Mouse (Mus musculus) megakaryocyte, embryonic 14.5 days (primary cell): ENCODE results near the gene Fam122a. TPM values are rescaled to one million over a fixed set of nuclear protein-coding genes. Genes with fewer than 3 reads are reported as not detected.

Experiments used
- H3K27me3 ChIP-seq: replicated peaks from 2 replicates; pipeline ENCODE3; 2012; ENCODE audit warnings: inconsistent platforms
- H3K36me3 ChIP-seq: replicated peaks from 2 replicates; pipeline ENCODE3; 2012; ENCODE audit warnings: low read length, inconsistent platforms, mixed read lengths
- H3K4me1 ChIP-seq: 2 replicates; pipeline ENCODE4 v1.6.1; 2012; ENCODE audit warnings: inconsistent platforms
- H3K4me3 ChIP-seq: replicated peaks from 2 replicates; pipeline ENCODE3; 2012; ENCODE audit warnings: moderate library complexity, mild to moderate bottlenecking, inconsistent platforms
- H3K9me3 ChIP-seq: 2 replicates; pipeline ENCODE4 v1.6.1; 2012; ENCODE audit warnings: inconsistent platforms
- FLI1 ChIP-seq: IDR thresholded peaks from 2 replicates; pipeline ENCODE4 v1.6.1; 2012; ENCODE audit warnings: low read length, inconsistent platforms, mixed read lengths
- GATA1 ChIP-seq: IDR thresholded peaks from 3 replicates; pipeline ENCODE4 v1.6.1; 2012; ENCODE audit warnings: mixed read lengths, low read length, inconsistent platforms, borderline replicate concordance
- polyA plus RNA-seq: library from polyadenylated mRNA; stranded (reverse); fragments of >175 nt; gene quantifications from 2 replicates; pipeline ENCODE4 v1.2.3, GENCODE M21; 2012; ENCODE audit warnings: low replicate concordance; ENCODE audit not compliant: insufficient read depth

Fam122a gene
- polyA plus RNA-seq: 16.1 and 22.2 TPM in 2 replicates

- Histone ChIP-seq H3K4me1 (peaks cover 36% of the 10 kb centered on the region), H3K36me3 (peaks cover 24% of the 10 kb centered on the region), H3K27me3 (no peaks in the 10 kb centered on the region), H3K9me3 (no peaks in the 10 kb centered on the region), H3K4me3 (peak within 1 kb of the TSS; percentile 97)
- TF ChIP-seq FLI1 (no peak), GATA1 (0 out of 3 replicates have a peak, but pooled peaks have one; percentile 28)
Observed at GRCm38 (mm10) chr19:24476929-24477882, at the start of gene Fam122a. Gene Fam122a (minus strand): TSS chr19:24477356.

GRCm38 (mm10) chr19:24523476-24524313 is 46.5 kb upstream of the Fam122a start:
- no peak for TF ChIP-seq GATA1
- no peak for TF ChIP-seq FLI1
- H3K27me3 ChIP-seq: no peaks in the 10 kb centered on the region
- H3K4me1 ChIP-seq: peaks cover 75% of the 10 kb centered on the region
- no peaks in the 10 kb centered on the region for H3K9me3 ChIP-seq
- peak overlapping the region; percentile 31 for H3K4me3 ChIP-seq
- H3K36me3 ChIP-seq: peaks cover 30% of the 10 kb centered on the region

GRCm38 (mm10) chr19:24521997-24522396 is 44.8 kb upstream of the Fam122a start:
- Histone ChIP-seq H3K27me3 (no peaks in the 10 kb centered on the region), H3K4me3 (no peak overlapping the region), H3K4me1 (peaks cover 69% of the 10 kb centered on the region), H3K36me3 (peaks cover 30% of the 10 kb centered on the region), H3K9me3 (no peaks in the 10 kb centered on the region)
- TF ChIP-seq GATA1: no peak
- no peak for TF ChIP-seq FLI1

GRCm38 (mm10) chr19:24521146-24521545 is 44.0 kb upstream of the Fam122a start:
- no peaks in the 10 kb centered on the region for H3K27me3 ChIP-seq
- peaks cover 65% of the 10 kb centered on the region for H3K4me1 ChIP-seq
- TF ChIP-seq GATA1 (no peak), FLI1 (no peak)
- H3K36me3 ChIP-seq: peaks cover 30% of the 10 kb centered on the region
- no peak overlapping the region for H3K4me3 ChIP-seq
- H3K9me3 ChIP-seq: no peaks in the 10 kb centered on the region

- H3K4me3 ChIP-seq: no peak overlapping the region
- TF ChIP-seq GATA1 (no peak), FLI1 (no peak)
- peaks cover 30% of the 10 kb centered on the region for H3K36me3 ChIP-seq
- H3K27me3 ChIP-seq: no peaks in the 10 kb centered on the region
- H3K4me1 ChIP-seq: peaks cover 69% of the 10 kb centered on the region
- H3K9me3 ChIP-seq: no peaks in the 10 kb centered on the region
Observed at GRCm38 (mm10) chr19:24519732-24520409, 42.7 kb upstream of the Fam122a start.

- H3K9me3 ChIP-seq: no peaks in the 10 kb centered on the region
- no peak overlapping the region for H3K4me3 ChIP-seq
- peaks cover 71% of the 10 kb centered on the region for H3K4me1 ChIP-seq
- H3K27me3 ChIP-seq: no peaks in the 10 kb centered on the region
- TF ChIP-seq FLI1: no peak
- H3K36me3 ChIP-seq: peaks cover 23% of the 10 kb centered on the region
Observed at GRCm38 (mm10) chr19:24518384-24518783, 41.2 kb upstream of the Fam122a start.

- H3K27me3 ChIP-seq: no peaks in the 10 kb centered on the region
- TF ChIP-seq FLI1: no peak
- TF ChIP-seq GATA1: no peak
- H3K36me3 ChIP-seq: peaks cover 16% of the 10 kb centered on the region
- no peaks in the 10 kb centered on the region for H3K9me3 ChIP-seq
- peaks cover 79% of the 10 kb centered on the region for H3K4me1 ChIP-seq
- H3K4me3 ChIP-seq: no peak overlapping the region
Observed at GRCm38 (mm10) chr19:24517057-24517456, 39.9 kb upstream of the Fam122a start.

GRCm38 (mm10) chr19:24515941-24516340 is 38.8 kb upstream of the Fam122a start:
- Histone ChIP-seq H3K27me3 (no peaks in the 10 kb centered on the region), H3K9me3 (no peaks in the 10 kb centered on the region), H3K4me3 (peak overlapping the region; percentile 59), H3K4me1 (peaks cover 83% of the 10 kb centered on the region), H3K36me3 (peaks cover 14% of the 10 kb centered on the region)
- TF ChIP-seq FLI1 (no peak), GATA1 (no peak)

- H3K9me3 ChIP-seq: no peaks in the 10 kb centered on the region
- no peaks in the 10 kb centered on the region for H3K27me3 ChIP-seq
- TF ChIP-seq FLI1: no peak
- TF ChIP-seq GATA1: no peak
- peaks cover 16% of the 10 kb centered on the region for H3K36me3 ChIP-seq
- H3K4me1 ChIP-seq: peaks cover 82% of the 10 kb centered on the region
- H3K4me3 ChIP-seq: no peak overlapping the region
Observed at GRCm38 (mm10) chr19:24514661-24515642, 37.8 kb upstream of the Fam122a start.
